Mouse (Mus musculus) heart, adult 2 months (tissue): ENCODE measurements around the gene Pim3.

ENCODE experiments used
- CTCF ChIP-seq: fragments of 200-600 bp; IDR thresholded peaks from 2 replicates; pipeline ENCODE4 v1.8.1; 2022; ENCODE audit warnings: antibody characterized with exemption, mild to moderate bottlenecking, moderate library complexity
- EP300 ChIP-seq: fragments of 200-500 bp; IDR thresholded peaks from 2 replicates; pipeline ENCODE4 v1.6.1; 2011; ENCODE audit warnings: low read depth, low read length, control low read depth; ENCODE audit not compliant: insufficient read depth

DNA sequence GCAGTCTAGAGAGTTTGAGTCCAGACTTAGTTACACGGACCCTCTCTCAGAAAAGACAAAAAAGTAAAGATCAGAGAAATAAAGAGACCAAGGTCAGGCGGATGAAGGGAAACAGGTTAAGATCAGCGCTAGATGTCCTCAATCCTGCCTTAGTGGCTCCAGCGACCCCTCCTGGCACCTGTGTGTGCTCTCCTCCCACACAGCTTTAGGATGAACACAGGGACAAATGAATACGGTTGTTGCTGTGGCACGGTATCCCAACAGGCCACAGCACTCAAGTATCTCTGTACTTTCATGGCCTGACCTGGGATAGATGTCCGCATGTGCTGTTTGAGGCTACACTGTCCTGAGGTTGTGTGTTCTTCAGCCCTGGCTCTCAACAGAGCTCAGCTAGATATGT is 33.1 kb downstream of the Pim3 start:
- no peak for TF ChIP-seq CTCF
- no peak for TF ChIP-seq EP300
